Mouse (Mus musculus) liver, embryonic 11.5 days (tissue): ENCODE data around the gene Lbx1. TPM values are rescaled to one million over a fixed set of nuclear protein-coding genes. Genes with fewer than 3 reads are reported as not detected.

Source experiments
- ATAC-seq: fragments of 200-750 bp; cut with Nextera tagmentation; replicated peaks from 2 replicates; pipeline ENCODE4 v1.8.0; 2017; ENCODE audit warnings: moderate number of reproducible peaks, mild to moderate bottlenecking, moderate TSS enrichment, moderate library complexity; ENCODE audit not compliant: low FRiP score
- DNase-seq: peaks from one replicate; pipeline ENCODE4 v3.0.0-alpha.2; 2017; ENCODE audit warnings: low spot score
- H3K27ac ChIP-seq: fragments of 300-500 bp; sonication (generic); 2 replicates; pipeline ENCODE4 v1.5.1; 2014; ENCODE audit warnings: mild to moderate bottlenecking, low read depth, low read length, control low read depth
- H3K27me3 ChIP-seq: fragments of 300-500 bp; sonication (generic); replicated peaks from 2 replicates; pipeline ENCODE4 v1.6.1; 2014; ENCODE audit warnings: low read length, mixed read lengths; ENCODE audit not compliant: control insufficient read depth, insufficient read depth
- H3K36me3 ChIP-seq: fragments of 300-500 bp; sonication (generic); 2 replicates; pipeline ENCODE4 v1.6.1; 2014; ENCODE audit warnings: mild to moderate bottlenecking, low read length, moderate library complexity, mixed read lengths; ENCODE audit not compliant: control insufficient read depth, insufficient read depth
- H3K4me1 ChIP-seq: fragments of 300-500 bp; sonication (generic); replicated peaks from 2 replicates; pipeline ENCODE4 v1.6.1; 2014; ENCODE audit warnings: low read length, mixed read lengths; ENCODE audit not compliant: control insufficient read depth, insufficient read depth
- H3K4me2 ChIP-seq: fragments of 300-500 bp; sonication (generic); 2 replicates; pipeline ENCODE4 v1.6.1; 2014; ENCODE audit warnings: mild to moderate bottlenecking, control low read depth, moderate library complexity
- H3K4me3 ChIP-seq: fragments of 300-500 bp; sonication (generic); 2 replicates; pipeline ENCODE4 v1.5.1; 2014; ENCODE audit warnings: low read depth, low read length, control low read depth
- H3K9ac ChIP-seq: fragments of 300-500 bp; sonication (generic); 2 replicates; pipeline ENCODE4 v1.6.1; 2014; ENCODE audit warnings: low read depth, low read length, control low read depth
- H3K9me3 ChIP-seq: fragments of 300-500 bp; sonication (generic); 2 replicates; pipeline ENCODE4 v1.6.1; 2016; ENCODE audit warnings: low read length, inconsistent platforms, mixed read lengths; ENCODE audit not compliant: control insufficient read depth
- WGBS: fragments of 180-500 bp; shearing (Covaris S2); extraction: QIAGEN DNeasy Blood & Tissue Kit; methylation state at CpG from one replicate; pipeline ENCODE4 v1.1.7; 2014; 5-methylcytosine and 5-hydroxymethylcytosine counted together
- polyA plus RNA-seq: library from polyadenylated mRNA; unstranded; fragments of >200 nt; fragmentation: Nextera tagmentation; extraction: Ambion mirVana; gene quantifications from 2 replicates; pipeline ENCODE4 v1.2.1, GENCODE M21; 2014

Gene Lbx1
- polyA plus RNA-seq, 1 experiment from 2014 or later = 0.58 TPM

- no peak for ATAC-seq
- Histone ChIP-seq H3K4me1 (peaks cover 4% of the 10 kb centered on the region; the same call in 1 of the 2 replicates), H3K9ac (no peak overlapping the region), H3K27ac (no peak overlapping the region), H3K4me3 (no peak overlapping the region), H3K36me3 (no peaks in the 10 kb centered on the region), H3K27me3 (peaks cover 99% of the 10 kb centered on the region), H3K4me2 (no peak overlapping the region), H3K9me3 (no peaks in the 10 kb centered on the region)
- DNase-seq = no peak
- 5% methylated on average over 8 of the region's 8 CpGs for WGBS
These were observed 1.5 kb upstream of the Lbx1 start for GRCm38 (mm10) chr19:45237099-45237498.

DNA sequence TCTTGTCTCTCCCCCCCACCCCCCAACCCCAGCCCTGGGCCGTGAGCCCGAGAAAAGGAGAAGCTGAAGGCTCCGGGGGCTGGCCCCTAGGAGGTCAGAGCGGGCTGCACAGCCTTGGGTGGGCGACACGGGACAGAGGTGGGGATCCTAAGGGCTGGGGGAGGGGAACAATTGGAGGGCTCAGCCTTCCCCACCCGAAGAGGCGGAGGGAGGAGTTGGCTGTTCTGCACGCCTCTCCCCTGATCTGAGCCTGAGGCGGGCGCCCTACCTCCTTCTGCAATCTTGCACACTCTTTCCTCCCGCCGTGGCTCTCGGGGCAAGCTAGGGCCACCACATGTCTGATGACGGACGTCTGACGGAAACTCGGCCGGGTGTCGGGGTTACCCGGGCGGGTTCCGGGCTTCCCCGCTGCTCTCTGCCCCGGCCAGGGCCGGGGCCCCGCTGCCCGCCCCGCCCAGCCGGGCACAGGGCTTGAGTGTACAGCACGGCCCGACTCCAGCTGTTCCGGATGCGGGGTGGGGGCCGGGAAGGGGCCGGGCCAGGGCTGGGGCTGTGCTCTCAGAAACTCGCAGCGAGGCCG is 841 bp upstream of the Lbx1 start:
- peaks cover 99% of the 10 kb centered on the region for H3K27me3 ChIP-seq
- peaks cover 4% of the 10 kb centered on the region; the same call in 1 of the 2 replicates for H3K4me1 ChIP-seq
- H3K36me3 ChIP-seq = no peaks in the 10 kb centered on the region
- peak overlapping the region; percentile 7 for H3K4me3 ChIP-seq
- WGBS = under 1% methylated on average over 39 of the region's 39 CpGs
- H3K27ac ChIP-seq = no peak overlapping the region
- no peaks in the 10 kb centered on the region for H3K9me3 ChIP-seq
- DNase-seq = no peak
- no peak for ATAC-seq
- no peak overlapping the region for H3K9ac ChIP-seq
- peak overlapping the region; percentile 56 for H3K4me2 ChIP-seq

DNA sequence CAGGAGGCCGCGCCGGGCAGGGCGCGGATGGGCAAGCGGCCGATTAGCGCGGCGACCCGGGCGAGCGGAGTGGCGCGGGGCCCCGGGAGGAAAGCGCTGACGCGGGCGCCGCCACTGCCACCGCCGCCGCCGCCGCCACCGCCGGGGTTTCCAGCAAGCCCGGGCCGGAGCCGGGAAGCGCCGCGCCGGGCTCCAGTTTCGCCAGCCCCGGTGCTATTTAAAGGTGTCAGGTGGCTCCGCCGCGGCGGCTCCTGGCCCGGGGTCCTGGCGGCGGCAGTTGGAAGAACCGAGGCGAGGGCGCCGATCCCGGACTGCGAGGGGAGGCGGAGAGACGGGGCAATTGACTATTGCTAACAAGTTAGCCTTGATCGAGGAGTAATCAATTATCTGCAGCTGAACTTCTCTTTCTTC is 276 bp downstream of the Lbx1 start:
- H3K9me3 ChIP-seq = no peaks in the 10 kb centered on the region
- H3K4me2 ChIP-seq = peak overlapping the region; percentile 27
- H3K27me3 ChIP-seq = peaks cover 99% of the 10 kb centered on the region
- H3K36me3 ChIP-seq = no peaks in the 10 kb centered on the region
- DNase-seq (no peak), ATAC-seq (no peak)
- H3K27ac ChIP-seq = no peak overlapping the region
- peaks cover 9% of the 10 kb centered on the region for H3K4me1 ChIP-seq
- WGBS = 1% methylated on average over 35 of the region's 53 CpGs
- H3K9ac ChIP-seq = no peak overlapping the region
- H3K4me3 ChIP-seq = peak overlapping the region; percentile 10

GRCm38 (mm10) chr19:45234771-45235231 is 811 bp downstream of the Lbx1 start:
- DNase-seq = no peak
- Histone ChIP-seq H3K4me3 (peak overlapping the region; percentile 10; the same call in 1 of the 2 replicates), H3K4me2 (peak overlapping the region; percentile 27), H3K27ac (no peak overlapping the region), H3K4me1 (peaks cover 9% of the 10 kb centered on the region), H3K27me3 (peaks cover 99% of the 10 kb centered on the region), H3K36me3 (no peaks in the 10 kb centered on the region), H3K9ac (no peak overlapping the region), H3K9me3 (no peaks in the 10 kb centered on the region)
- WGBS = under 1% methylated on average over 41 of the region's 42 CpGs
- no peak for ATAC-seq

GRCm38 (mm10) chr19:45234191-45234770 is 1.3 kb downstream of the Lbx1 start:
- H3K4me3 ChIP-seq = peak overlapping the region; percentile 10; the same call in 1 of the 2 replicates
- DNase-seq = no peak
- no peak overlapping the region for H3K4me2 ChIP-seq

GRCm38 (mm10) chr19:45233496-45234127 is 2.0 kb downstream of the Lbx1 start:
- H3K9me3 ChIP-seq = no peaks in the 10 kb centered on the region
- H3K27ac ChIP-seq = no peak overlapping the region
- ATAC-seq = no peak
- DNase-seq = no peak
- peak overlapping the region; percentile 16; the same call in 1 of the 2 replicates for H3K4me2 ChIP-seq
- H3K27me3 ChIP-seq = peaks cover 100% of the 10 kb centered on the region
- H3K36me3 ChIP-seq = no peaks in the 10 kb centered on the region
- no peak overlapping the region for H3K9ac ChIP-seq
- H3K4me3 ChIP-seq = 0 out of 2 replicates have a peak overlapping the region, but pooled peaks have one; percentile 14
- under 1% methylated on average over 60 of the region's 60 CpGs for WGBS
- H3K4me1 ChIP-seq = peaks cover 9% of the 10 kb centered on the region

More at GRCm38 (mm10) chr19:45234191-45234770, 1.3 kb downstream of the Lbx1 start:
- peaks cover 9% of the 10 kb centered on the region for H3K4me1 ChIP-seq
- no peak for ATAC-seq
- WGBS = 4% methylated on average over 22 of the region's 22 CpGs
- peaks cover 100% of the 10 kb centered on the region for H3K27me3 ChIP-seq
- H3K9me3 ChIP-seq = no peaks in the 10 kb centered on the region
- H3K36me3 ChIP-seq = no peaks in the 10 kb centered on the region
- H3K27ac ChIP-seq = no peak overlapping the region
- no peak overlapping the region for H3K9ac ChIP-seq

GRCm38 (mm10) chr19:45232443-45233410 is 2.9 kb downstream of the Lbx1 start:
- 1% methylated on average over 41 of the region's 42 CpGs for WGBS
- H3K27ac ChIP-seq = no peak overlapping the region
- H3K36me3 ChIP-seq = no peaks in the 10 kb centered on the region
- no peak overlapping the region for H3K4me3 ChIP-seq
- DNase-seq (no peak), ATAC-seq (no peak)
- no peaks in the 10 kb centered on the region for H3K9me3 ChIP-seq
- no peak overlapping the region for H3K9ac ChIP-seq
- no peak overlapping the region for H3K4me2 ChIP-seq
- peaks cover 9% of the 10 kb centered on the region for H3K4me1 ChIP-seq
- H3K27me3 ChIP-seq = peaks cover 100% of the 10 kb centered on the region

DNA sequence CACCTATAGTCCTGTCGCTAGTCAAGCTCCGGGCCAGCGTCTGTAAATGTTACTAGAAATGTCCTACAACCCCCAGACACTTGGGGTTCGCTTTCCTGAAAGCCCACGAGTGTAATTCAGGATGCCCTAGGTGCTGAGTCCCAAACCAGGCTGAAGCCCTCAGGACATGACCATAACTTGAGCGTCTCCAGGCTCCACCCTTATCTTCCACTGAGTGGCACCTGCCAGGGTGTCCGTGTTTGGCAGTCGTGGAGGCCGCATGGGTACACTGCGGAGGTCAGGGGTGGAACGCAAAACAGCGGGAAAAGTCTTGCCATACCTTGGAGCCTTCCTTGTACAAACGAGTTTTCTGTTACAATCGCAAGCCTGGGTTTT is 3.6 kb downstream of the Lbx1 start:
- no peak for ATAC-seq
- no peaks in the 10 kb centered on the region for H3K9me3 ChIP-seq
- no peak overlapping the region for H3K4me2 ChIP-seq
- H3K4me3 ChIP-seq = no peak overlapping the region
- peaks cover 100% of the 10 kb centered on the region for H3K27me3 ChIP-seq
- H3K9ac ChIP-seq = no peak overlapping the region
- no peak overlapping the region for H3K27ac ChIP-seq
- H3K4me1 ChIP-seq = peaks cover 9% of the 10 kb centered on the region
- 1% methylated on average over 14 of the region's 14 CpGs for WGBS
- no peak for DNase-seq
- H3K36me3 ChIP-seq = no peaks in the 10 kb centered on the region
